ENCODE assay signal across 31 mouse cellular contexts in genomic region chr11:39524866-39525649, GRCm38 (mm10).
DNase-seq lines count a peak whose midpoint lies in the region; ATAC-seq and TF ChIP-seq lines count a peak whose summit lies in the region.
"Had no signal": no experiment of that assay in that cellular context is flagged by ENCODE, and none has a peak within 500 bp of the region (broad histone marks: within the 10 kb centered on the region; RNA-seq: fewer than 3 reads in every experiment).

No protein-coding gene starts in this region.

- 14% methylated on average over 7 of the region's 7 CpGs for WGBS in forebrain, postnatal 0 days
- WGBS in forebrain, embryonic 13.5 days = 18% methylated on average over 7 of the region's 7 CpGs

- H3K27me3 ChIP-seq in forebrain, postnatal 0 days (ENCODE audit: insufficient read depth, low read length) = no peaks in the 10 kb centered on the region
- no peaks in the 10 kb centered on the region for H3K27me3 ChIP-seq in forebrain, embryonic 13.5 days
- H3K27me3 ChIP-seq: embryonic facial prominence, embryonic 15.5 days; heart, embryonic 12.5 days; hindbrain, embryonic 13.5 days; limb, embryonic 13.5 days; lung, embryonic 15.5 days; neural tube, embryonic 15.5 days; Patski had no signal

- H3K9ac ChIP-seq in forebrain, postnatal 0 days = no peak overlapping the region
- no peak overlapping the region for H3K9ac ChIP-seq in forebrain, embryonic 13.5 days
- H3K9ac ChIP-seq: embryonic facial prominence, embryonic 15.5 days; heart, embryonic 12.5 days; hindbrain, embryonic 13.5 days; limb, embryonic 13.5 days; lung, embryonic 15.5 days; neural tube, embryonic 15.5 days had no signal

- H3K9me3 ChIP-seq in forebrain, postnatal 0 days (ENCODE audit: low read length) = no peaks in the 10 kb centered on the region
- no peaks in the 10 kb centered on the region for H3K9me3 ChIP-seq in forebrain, embryonic 13.5 days (replicated peaks)
- H3K9me3 ChIP-seq: embryonic facial prominence, embryonic 15.5 days; G1E; heart, embryonic 12.5 days; hindbrain, embryonic 13.5 days; limb, embryonic 13.5 days; lung, embryonic 15.5 days; neural tube, embryonic 15.5 days had no signal

- peak; percentile 29; the same call in 1 of the 2 replicates for TF ChIP-seq CTCF in forebrain, postnatal 0 days (IDR thresholded peaks at IDR 0.05; ENCODE audit: low read depth)

- peak; percentile 34; the same call in 1 of the 2 replicates for ATAC-seq in forebrain, postnatal 0 days
- ATAC-seq in forebrain, embryonic 13.5 days = no peak
- ATAC-seq: inflammation-experienced regulatory T-cells, adult 6 months; Patski had no signal

- H3K4me3 ChIP-seq in forebrain, postnatal 0 days (ENCODE audit: low read depth, low read length) = no peak overlapping the region
- no peak overlapping the region for H3K4me3 ChIP-seq in forebrain, embryonic 13.5 days
- H3K4me3 ChIP-seq: embryonic facial prominence, embryonic 15.5 days; heart, embryonic 12.5 days; hindbrain, embryonic 13.5 days; limb, embryonic 13.5 days; lung, embryonic 15.5 days; neural tube, embryonic 15.5 days had no signal

- no peaks in the 10 kb centered on the region for H3K36me3 ChIP-seq in forebrain, postnatal 0 days (ENCODE audit: insufficient read depth)
- H3K36me3 ChIP-seq in forebrain, embryonic 13.5 days (ENCODE audit: poor library complexity, severe bottlenecking) = no peaks in the 10 kb centered on the region
- H3K36me3 ChIP-seq: embryonic facial prominence, embryonic 15.5 days; G1E; heart, embryonic 12.5 days; hindbrain, embryonic 13.5 days; limb, embryonic 13.5 days; lung, embryonic 15.5 days; neural tube, embryonic 15.5 days had no signal

- H3K27ac ChIP-seq in forebrain, postnatal 0 days (ENCODE audit: low read depth, low read length) = no peak overlapping the region; the same call in 1 of the 2 replicates
- no peak overlapping the region for H3K27ac ChIP-seq in forebrain, embryonic 13.5 days
- H3K27ac ChIP-seq: embryonic facial prominence, embryonic 15.5 days; hindbrain, embryonic 13.5 days; limb, embryonic 13.5 days; lung, embryonic 15.5 days; neural tube, embryonic 15.5 days; stomach, postnatal 0 days had no signal

- peaks cover 4% of the 10 kb centered on the region for H3K4me1 ChIP-seq in forebrain, postnatal 0 days (ENCODE audit: insufficient read depth)
- peaks cover 3% of the 10 kb centered on the region; the same call in 1 of the 2 replicates for H3K4me1 ChIP-seq in forebrain, embryonic 13.5 days
- H3K4me1 ChIP-seq: embryonic facial prominence, embryonic 15.5 days; heart, embryonic 12.5 days; hindbrain, embryonic 13.5 days; limb, embryonic 13.5 days; lung, embryonic 15.5 days; neural tube, embryonic 15.5 days had no signal

- peak; percentile 2 to 12 for DNase-seq in cerebellum, postnatal 14 days
- DNase-seq in cerebellum, adult 11 months = no peak
- peak; percentile 20 for DNase-seq in forebrain, postnatal 0 days
- peak; percentile 30 for DNase-seq in Muller cell, postnatal 12 days (ENCODE audit: inconsistent ontology term)
- DNase-seq in retina, embryonic 14.5 days (ENCODE audit: low spot score) = peak; percentile 26
- DNase-seq in spleen, postnatal 4 days (ENCODE audit: low spot score in 2 of 2) = no peak
- DNase-seq: adrenal gland, postnatal 14 days; cerebellum, adult 8-10 months; gastrocnemius, postnatal 25 days; heart, adult 18-20 months; heart, postnatal 4 days; kidney, adult 11 months; kidney, postnatal 14 days; lung, postnatal 36 days; right cerebral cortex, adult 18-20 months; spleen, adult 18-20 months; thymus, adult 18-20 months; thymus, postnatal 25 days had no signal

- H3K4me2 ChIP-seq in forebrain, postnatal 0 days (ENCODE audit: low read depth) = no peak overlapping the region
- H3K4me2 ChIP-seq in forebrain, embryonic 13.5 days = no peak overlapping the region
- H3K4me2 ChIP-seq: embryonic facial prominence, embryonic 15.5 days; heart, embryonic 12.5 days; hindbrain, embryonic 13.5 days; limb, embryonic 13.5 days; liver, embryonic 11.5 days; lung, embryonic 15.5 days; midbrain, embryonic 11.5 days; neural tube, embryonic 15.5 days had no signal

Comparison
In these comparisons a context has a peak if more than half of its experiments do, and no peak if none do; other contexts are left out.
1. DNase-seq: peak in cerebellum, postnatal 14 days (2 of 2), forebrain, postnatal 0 days (single experiment), Muller cell, postnatal 12 days (single experiment) and retina, embryonic 14.5 days (single experiment); none in cerebellum, adult 11 months (single experiment) and spleen, postnatal 4 days (0 of 2).